Mouse (Mus musculus) CD8-positive naive resting alpha-beta T cell, adult 2 months (primary cell): ENCODE measurements around the gene Nars2.
A peak's percentile ranks its signal among the peaks of the same experiment; 100 is the strongest.

Experiments used
- DNase-seq, 2 experiments: peaks; one replicate each; pipeline ENCODE4 v3.0.0; 2022; ENCODE audit warnings: low read depth in 2 of 2, low spot score in 2 of 2

The Nars2 gene

GRCm38 (mm10) chr7:96970359-96970758 is 19.1 kb downstream of the Nars2 start:
- DNase-seq = peak in 1 of 2 experiments; percentile 35

GRCm38 (mm10) chr7:96971027-96971996 is 20.0 kb downstream of the Nars2 start:
- no peak for DNase-seq

GRCm38 (mm10) chr7:96972138-96972904 is 21.0 kb downstream of the Nars2 start:
- no peak for DNase-seq

- DNase-seq = no peak
These were observed 24.6 kb downstream of the Nars2 start for GRCm38 (mm10) chr7:96975914-96976313.

- no peak for DNase-seq
These were observed 25.9 kb downstream of the Nars2 start for GRCm38 (mm10) chr7:96977209-96977608.

- DNase-seq = no peak
These were observed 30.1 kb downstream of the Nars2 start for GRCm38 (mm10) chr7:96981366-96981765.

- DNase-seq = no peak
These were observed 32.5 kb downstream of the Nars2 start for GRCm38 (mm10) chr7:96983660-96984347.

- no peak for DNase-seq
These were observed 34.5 kb downstream of the Nars2 start for GRCm38 (mm10) chr7:96985798-96986197.

GRCm38 (mm10) chr7:96986795-96987445 is 35.6 kb downstream of the Nars2 start:
- no peak for DNase-seq

GRCm38 (mm10) chr7:96987676-96988075 is 36.4 kb downstream of the Nars2 start:
- DNase-seq = no peak

GRCm38 (mm10) chr7:97012956-97013355 is 61.7 kb downstream of the Nars2 start:
- DNase-seq = no peak

GRCm38 (mm10) chr7:97018005-97018404 is 66.7 kb downstream of the Nars2 start:
- DNase-seq = no peak

GRCm38 (mm10) chr7:97018418-97018817 is 67.1 kb downstream of the Nars2 start:
- DNase-seq = no peak

GRCm38 (mm10) chr7:97019303-97019702 is 68.0 kb downstream of the Nars2 start:
- no peak for DNase-seq

GRCm38 (mm10) chr7:97026772-97027358 is 75.6 kb downstream of the Nars2 start:
- DNase-seq = no peak

- no peak for DNase-seq
These were observed 77.8 kb downstream of the Nars2 start for GRCm38 (mm10) chr7:97029151-97029550.

GRCm38 (mm10) chr7:97032412-97032811 is 81.1 kb downstream of the Nars2 start:
- DNase-seq = no peak

GRCm38 (mm10) chr7:97039641-97040040 is 88.3 kb downstream of the Nars2 start:
- no peak for DNase-seq

- no peak for DNase-seq
These were observed 90.7 kb downstream of the Nars2 start for GRCm38 (mm10) chr7:97041868-97042449.

- DNase-seq = no peak
These were observed 91.7 kb downstream of the Nars2 start for GRCm38 (mm10) chr7:97042981-97043380.
